Mouse (Mus musculus) liver, embryonic 14.5 days (tissue): ENCODE data around the gene Tmcc1.

ENCODE experiments used
- CTCF ChIP-seq: IDR thresholded peaks from 2 replicates; pipeline ENCODE4 v1.5.1; 2016; ENCODE audit warnings: antibody characterized with exemption, low read depth, control low read depth
- EP300 ChIP-seq: IDR thresholded peaks from 2 replicates; pipeline ENCODE4 v1.6.1; 2016; ENCODE audit warnings: antibody characterized with exemption, low read depth

GRCm38 (mm10) chr6:116089402-116089801 is 103.9 kb downstream of the Tmcc1 start:
- TF ChIP-seq CTCF (no peak), EP300 (no peak)
